Mouse (Mus musculus) left cerebral cortex, postnatal 25 days (tissue): Measurements from ENCODE around the gene Tlnrd1. TPM values are rescaled to one million over a fixed set of nuclear protein-coding genes. Genes with fewer than 3 reads are reported as not detected.

Experiments
- DNase-seq, 2 experiments: peaks; one replicate each; pipeline ENCODE4 v3.0.0; 2022; ENCODE audit warnings: low spot score in 2 of 2, mixed read lengths in 1 of 2
- intact Hi-C: fragments of 180-260 bp; cut with DNase I; formaldehyde crosslinking; loops from one replicate; pipeline ENCODE4 v1.15.1; 2025
- total RNA-seq, 2 experiments: library from RNA; stranded (reverse); gene quantifications; 2 replicates each; pipeline ENCODE4 v1.2.3; 2021

Gene Tlnrd1
- total RNA-seq, 2 experiments from 2014 or later: 21.4 to 26.5 TPM

DNA sequence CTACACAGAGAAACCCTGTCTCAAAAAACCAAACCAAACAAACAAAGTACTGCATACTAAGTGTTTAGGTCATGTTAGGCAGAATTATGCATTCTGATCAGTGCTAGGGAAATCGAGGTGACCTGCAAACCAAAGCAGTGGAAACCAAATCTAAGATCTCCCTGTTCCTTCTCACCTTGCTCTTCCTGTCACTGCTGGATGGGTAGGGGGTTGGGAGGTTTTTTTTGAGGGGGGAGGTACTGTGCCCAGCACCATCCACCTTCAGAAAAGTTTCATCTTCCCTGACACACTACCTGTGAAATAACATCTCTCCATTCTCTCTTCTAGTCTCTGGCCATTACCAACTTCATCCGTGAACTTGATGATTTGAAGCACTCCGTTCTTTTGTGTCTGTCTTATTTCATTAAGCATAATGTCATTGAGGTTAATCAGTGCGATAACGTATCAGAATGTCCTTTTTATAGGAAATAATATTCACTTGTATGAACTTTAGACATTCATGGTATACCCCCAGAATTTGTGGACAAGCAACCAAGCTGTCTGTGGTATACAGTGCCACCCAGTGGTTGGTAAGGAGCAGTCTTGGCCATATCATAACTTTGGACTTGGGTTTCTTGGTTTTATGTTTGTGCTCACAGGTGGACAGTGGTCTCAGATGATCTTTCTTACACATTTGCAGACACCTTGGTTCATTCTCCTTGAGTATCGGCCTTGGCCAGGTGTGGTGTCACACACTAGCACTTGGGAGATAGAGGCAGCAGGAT is 2.4 kb upstream of the Tlnrd1 start:
- DNase-seq: no peak
- intact Hi-C loops: loop anchor here (5.0 kb wide), 1 partner anchor 219 kb away; no protein-coding TSS in a partner anchor

DNA sequence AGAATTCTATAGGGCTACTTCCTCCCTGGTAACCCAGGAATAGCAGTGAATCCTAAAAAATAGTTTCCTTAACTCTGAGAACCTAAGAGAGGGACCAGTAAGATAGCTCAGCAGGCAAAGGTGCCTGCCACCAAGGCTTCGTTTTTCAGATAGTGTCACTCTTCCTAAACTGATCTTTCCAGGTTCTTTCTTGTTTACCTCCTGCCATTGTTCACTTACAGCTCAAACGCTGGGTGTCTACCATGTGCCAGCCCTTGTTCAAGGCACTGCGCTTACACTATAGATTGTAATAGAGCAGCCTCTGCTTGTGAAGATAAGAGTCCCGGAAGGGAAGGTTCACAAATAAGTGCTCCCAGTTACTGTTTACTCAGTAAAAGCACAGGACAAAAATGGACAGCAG is 1.7 kb upstream of the Tlnrd1 start:
- intact Hi-C loops: loop anchor here (5.0 kb wide), 1 partner anchor 219 kb away; no protein-coding TSS in a partner anchor
- DNase-seq: no peak

DNA sequence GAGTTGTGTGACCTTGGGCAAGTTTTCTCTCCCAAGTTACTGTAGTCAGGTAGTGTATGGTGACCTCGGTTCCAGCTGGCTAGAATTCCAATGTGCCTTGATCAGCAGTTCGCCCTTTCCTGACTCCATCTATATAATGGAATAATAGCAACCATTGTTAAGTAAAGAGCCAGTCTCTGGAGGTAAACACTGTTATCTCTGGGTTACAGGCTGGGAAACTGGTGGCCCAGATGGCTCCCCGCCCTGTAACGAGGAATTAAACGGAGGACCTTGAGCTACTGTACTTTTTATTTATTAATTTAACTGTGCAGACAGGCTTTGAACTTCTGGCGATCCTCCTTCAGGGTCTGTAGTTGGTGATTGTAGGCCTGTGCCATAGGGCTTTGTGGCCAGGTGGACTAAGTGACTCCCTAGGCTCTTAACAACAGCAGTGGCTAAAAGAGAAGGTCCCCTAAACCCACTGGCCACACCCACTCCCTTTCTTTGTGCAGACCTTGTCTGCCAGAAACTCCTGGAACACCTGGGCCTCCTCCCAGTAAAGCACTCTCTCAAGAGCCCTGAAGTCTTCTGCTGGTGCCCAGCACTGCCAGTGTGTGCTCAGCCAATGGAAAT is 922 bp upstream of the Tlnrd1 start:
- DNase-seq: no peak
- intact Hi-C loops: loop anchor here (5.0 kb wide), 2 partner anchors 218 to 318 kb away; no protein-coding TSS in a partner anchor

DNA sequence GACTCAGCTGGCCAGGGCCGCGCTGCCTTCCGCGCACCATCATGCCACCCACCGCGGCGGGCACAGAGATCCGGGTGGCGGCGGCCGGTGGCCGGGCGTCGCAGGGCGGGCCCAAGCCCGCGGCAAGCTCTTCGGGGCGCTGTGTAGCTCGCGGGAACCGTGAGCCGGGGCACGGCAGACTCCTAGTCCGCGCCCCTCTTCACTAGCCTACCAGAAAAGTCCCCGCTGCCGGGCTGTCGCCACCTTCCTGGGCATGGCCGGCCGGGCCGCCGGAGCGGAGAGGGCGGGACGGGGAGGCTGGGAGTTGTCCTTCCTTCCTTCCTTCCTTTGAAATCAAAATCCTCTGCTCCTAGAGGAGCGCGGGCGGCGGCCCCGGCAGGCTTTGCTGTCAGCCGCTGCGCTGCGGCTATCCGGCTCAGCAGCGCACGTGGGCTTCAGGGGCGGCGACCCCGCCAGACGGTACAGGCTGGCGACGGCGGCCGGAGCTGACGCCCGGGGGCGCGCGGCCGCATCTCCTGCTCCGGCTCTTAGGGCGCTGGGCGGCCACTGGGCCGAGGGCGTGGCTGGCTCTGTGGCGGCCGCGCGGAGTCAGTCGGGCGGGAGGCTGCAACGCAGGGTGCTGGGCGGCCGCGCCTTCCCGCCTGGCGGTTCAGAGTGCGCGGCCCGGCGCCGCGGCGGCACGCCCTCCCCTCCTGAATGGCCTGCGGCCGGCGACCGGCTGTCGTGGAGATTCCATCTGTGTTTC is 657 bp downstream of the Tlnrd1 start:
- intact Hi-C loops: loop anchor here (2.0 to 5.0 kb wide), 2 partner anchors 67 to 316 kb away; no protein-coding TSS in a partner anchor
- peak; percentile 50 to 72 for DNase-seq

DNA sequence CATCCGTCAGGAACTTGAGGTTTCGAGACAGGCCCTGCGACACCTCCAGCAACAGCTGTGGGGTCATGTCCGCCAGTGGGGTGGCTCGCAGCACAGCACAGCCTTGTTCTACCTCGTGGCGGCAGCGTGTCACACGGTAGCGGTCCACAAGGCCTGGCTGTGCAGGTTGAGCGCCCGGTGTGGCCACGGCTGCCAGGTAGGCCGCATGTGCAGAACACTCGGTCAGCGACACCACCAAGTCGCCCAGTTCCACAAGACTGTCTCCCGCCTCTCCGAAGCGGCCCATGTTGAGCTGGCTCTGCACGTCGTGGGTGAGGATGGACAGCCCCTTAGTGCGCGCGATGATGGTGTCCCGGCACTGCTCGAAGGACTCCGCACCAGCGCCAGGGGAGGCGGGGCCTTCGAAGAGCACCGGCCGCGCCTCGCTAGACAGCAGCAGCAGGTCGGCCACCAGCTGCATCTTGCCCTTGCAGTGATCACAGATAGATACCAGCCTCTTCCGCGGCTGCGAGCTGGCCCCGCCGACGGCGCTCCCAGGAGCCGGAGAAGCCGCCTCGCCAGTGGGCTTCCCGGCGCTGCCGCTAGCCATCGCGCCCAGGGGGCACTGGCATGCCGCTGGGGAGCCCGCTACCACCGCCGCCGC is 1.4 kb downstream of the Tlnrd1 start:
- intact Hi-C loops: loop anchor here (2.0 to 5.0 kb wide), 2 partner anchors 66 to 315 kb away; no protein-coding TSS in a partner anchor
- peak; percentile 30 to 50 for DNase-seq

DNA sequence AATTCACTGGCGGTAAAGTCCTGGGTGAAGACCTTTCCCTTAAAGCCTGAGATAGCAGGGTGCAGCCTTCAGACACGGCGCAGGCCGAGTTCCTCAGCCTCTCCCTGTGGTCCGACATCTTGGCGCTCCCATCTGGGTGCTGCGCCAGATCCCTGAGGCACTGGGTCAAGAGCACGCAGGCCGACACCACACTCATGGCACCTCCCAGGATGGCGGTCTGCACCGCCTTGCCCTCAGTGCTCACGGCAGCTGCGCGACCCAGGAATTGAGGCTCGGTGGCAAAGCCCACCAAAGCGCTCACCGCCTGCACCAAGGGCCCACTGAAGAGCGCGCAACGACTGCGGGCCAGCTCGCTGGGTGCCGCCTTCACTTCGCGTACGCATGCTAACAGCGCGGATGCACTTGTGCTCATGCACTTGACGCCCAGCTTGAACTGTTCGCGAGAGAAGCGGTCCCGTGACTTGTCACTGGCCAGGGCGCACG is 1.9 kb downstream of the Tlnrd1 start:
- DNase-seq: no peak
- intact Hi-C loops: loop anchor here (2.0 to 5.0 kb wide), 2 partner anchors 65 to 315 kb away; no protein-coding TSS in a partner anchor

DNA sequence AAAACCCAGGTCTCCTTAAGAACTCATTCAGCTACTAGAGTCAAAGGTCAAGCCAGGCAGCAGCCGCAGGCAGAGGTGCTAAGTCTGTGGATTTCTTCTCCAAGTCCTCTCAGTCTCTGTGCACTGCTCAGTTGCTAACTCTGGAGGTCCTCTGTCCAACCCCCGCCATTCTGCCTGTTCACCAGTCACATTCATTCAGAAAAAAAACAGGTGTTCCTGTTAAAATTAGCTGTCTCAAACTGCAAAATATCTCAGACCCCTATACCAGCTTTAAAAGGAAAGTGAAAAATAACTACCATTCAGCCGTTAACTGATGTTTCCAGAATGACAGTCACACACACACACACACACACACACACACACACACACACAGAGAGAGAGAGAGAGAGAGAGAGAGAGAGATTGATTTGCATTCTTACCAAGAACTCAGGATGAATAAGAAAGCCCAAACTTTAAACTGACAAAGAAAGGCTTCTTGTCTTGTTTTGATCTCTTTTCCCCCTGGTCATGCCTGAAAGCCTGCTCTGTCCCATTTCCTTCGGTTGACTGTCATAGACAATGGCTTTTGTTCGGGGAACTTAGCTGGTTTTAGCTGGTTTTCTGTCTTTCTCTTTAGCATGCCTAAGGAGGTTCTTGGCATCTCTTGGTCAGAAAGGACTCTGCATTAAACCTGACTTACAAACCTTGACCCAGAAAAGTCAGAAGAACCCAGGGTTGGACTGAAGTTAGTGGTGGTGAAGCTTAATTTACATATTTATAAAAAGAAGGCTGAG is 5.2 kb downstream of the Tlnrd1 start:
- intact Hi-C loops: no loop called here
- peak; percentile 26 to 70 for DNase-seq

DNA sequence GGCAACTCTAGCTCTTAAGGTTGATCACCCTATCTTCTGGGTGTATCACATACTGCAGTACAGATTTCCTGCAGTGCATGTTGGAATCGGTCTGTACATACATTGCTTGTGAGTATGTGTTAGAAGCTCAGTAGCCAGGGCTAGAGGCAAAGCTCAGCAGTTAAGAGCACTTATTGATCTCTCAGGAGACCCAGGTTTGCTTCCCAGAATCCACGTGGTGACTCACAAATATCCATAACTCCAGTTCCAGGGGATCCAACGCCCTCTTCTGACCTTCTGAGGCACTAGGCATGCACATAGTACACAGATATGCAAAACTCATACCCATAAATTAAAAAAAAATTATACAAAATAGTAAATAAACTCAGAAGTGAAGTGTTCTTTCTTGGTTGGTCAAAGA is 7.0 kb downstream of the Tlnrd1 start:
- intact Hi-C loops: no loop called here
- DNase-seq: no peak

DNA sequence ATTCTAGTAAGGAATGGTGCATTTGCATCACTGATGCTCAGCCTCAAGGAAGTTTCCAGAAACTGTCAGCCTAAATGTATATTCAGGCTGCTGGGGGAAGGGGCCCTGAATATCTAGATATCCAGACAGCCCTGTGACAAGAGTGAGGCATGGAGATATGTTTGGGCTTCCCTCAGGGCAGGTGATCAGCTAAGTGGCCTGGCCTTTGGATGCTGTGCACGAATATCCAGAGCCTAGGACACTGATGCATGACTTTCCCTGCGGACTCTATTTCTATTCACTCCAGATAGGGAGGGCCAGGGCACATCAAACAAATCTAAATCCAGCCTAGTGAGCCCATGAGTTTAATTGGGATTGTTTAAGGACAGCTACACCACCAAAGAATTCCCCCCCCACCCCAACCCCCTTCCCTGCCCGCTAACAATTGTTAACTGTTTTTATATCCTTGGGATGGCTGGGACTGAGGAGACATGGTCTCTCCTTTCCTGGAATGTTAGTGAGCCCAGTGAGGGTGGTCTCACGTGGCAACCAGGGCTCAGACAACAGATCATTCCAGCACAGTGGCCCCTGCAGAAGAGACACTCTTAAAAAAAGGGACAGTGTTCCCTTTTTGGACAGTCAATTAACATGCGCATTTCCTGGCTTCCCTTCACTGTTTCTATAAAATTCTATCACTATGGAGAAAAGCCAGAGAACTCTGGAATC is 14.1 kb downstream of the Tlnrd1 start:
- DNase-seq: no peak
- intact Hi-C loops: no loop called here

DNA sequence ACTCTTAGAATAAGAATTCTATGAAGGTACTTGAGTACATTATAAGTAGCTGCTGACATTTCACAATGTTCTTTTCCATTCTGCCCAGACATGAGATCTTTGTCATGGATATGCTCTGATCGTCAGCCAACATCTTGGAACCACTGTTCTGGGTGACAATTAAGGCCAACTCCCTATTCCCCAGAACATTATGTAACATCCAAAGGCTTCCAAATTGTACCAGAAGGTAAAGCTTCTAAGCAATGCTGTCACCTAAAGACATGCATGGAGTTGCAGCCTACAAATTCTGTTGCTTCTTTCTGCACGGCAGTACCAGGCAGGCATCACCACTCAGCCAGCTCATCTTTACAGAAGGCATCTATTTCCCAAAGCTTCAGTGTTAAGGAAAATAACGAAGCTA is 15.9 kb downstream of the Tlnrd1 start:
- no peak for DNase-seq
- intact Hi-C loops: no loop called here

DNA sequence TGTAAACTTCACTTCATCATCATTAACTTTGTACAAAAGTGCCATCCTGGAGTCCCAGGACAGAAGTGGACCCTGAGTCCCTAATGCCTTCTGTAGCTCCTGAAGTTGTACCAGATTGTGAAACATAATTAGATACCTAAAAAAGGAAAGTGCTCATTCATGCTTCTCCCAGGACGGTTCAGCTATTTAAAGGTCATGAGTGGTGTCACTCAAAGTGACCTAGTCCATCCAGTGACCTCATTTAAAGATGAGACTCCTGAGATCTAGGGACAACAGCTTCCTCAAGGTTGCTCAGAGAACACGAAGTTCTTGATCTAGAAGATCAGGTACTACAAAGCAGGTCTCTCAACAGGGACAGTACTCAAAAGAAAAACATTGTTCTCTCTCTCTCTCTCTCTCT is 20.6 kb downstream of the Tlnrd1 start:
- intact Hi-C loops: no loop called here
- no peak for DNase-seq

DNA sequence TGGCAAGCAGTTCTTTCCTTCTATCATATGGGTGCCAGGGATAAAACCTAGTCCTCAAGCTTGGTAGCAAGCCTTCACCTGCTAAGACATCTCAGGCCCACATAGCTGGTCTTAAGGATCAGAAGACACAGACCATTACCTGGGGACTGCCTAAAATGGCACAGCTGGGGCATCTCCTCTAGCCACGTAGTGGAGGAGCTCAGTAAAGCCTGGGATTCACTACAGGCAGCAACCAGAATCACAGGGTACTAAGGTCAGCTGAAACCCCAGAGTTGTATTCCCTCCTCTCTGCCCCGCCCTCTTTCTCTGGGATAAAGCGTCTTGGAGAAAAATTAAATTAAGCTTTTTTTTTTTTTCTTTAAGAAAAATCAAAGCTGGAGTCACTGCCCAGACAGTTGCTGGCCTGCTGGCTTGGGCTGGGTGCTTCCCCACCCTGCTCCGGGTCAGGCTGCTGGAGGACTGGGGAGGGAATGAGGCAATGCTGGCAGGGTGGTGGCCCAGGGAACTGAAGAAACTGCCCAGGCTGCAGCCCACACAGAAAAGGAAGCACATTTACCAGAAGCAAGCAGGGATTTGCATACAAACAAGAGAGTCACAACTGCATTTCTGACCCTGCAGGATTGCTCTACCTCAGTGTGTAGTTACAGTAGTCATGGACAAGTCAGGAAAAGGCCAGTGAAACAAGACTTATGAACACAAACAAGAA is 24.6 kb downstream of the Tlnrd1 start:
- intact Hi-C loops: no loop called here

DNA sequence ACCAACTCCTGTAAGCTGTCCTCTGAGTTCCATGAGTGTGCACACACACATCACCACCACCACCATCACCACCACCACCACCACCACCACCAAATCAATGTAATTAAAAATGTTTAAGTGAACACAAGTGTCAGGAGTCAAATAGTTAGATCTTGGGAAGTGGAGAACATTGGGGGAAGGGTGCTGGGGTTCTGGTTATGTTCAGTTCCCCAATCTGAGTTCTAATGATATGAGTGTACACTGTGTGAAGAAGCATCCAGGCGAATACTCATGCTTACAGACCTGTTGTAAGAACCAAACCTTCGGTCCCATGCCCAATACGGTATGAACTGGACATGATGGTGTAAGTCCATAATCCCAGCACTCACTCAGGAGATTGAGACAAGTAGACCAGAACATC is 26.2 kb downstream of the Tlnrd1 start:
- DNase-seq: no peak
- intact Hi-C loops: no loop called here

More for the DNA sequence above, 24.6 kb downstream of the Tlnrd1 start:
- no peak for DNase-seq

DNA sequence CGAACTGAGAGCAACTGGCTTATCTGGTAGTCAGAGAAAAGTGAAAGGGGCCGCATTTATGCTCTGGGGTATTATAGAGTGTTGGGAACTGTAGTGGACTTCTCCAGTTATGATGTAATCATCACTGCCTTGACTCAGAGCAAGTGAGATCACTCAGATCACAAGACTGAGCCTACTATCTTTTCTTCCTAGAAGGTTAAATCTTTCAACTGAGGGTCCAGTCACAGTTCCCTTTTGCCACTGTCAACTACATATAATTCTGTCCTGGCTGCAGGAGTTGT is 27.0 kb downstream of the Tlnrd1 start:
- no peak for DNase-seq
- intact Hi-C loops: no loop called here

DNA sequence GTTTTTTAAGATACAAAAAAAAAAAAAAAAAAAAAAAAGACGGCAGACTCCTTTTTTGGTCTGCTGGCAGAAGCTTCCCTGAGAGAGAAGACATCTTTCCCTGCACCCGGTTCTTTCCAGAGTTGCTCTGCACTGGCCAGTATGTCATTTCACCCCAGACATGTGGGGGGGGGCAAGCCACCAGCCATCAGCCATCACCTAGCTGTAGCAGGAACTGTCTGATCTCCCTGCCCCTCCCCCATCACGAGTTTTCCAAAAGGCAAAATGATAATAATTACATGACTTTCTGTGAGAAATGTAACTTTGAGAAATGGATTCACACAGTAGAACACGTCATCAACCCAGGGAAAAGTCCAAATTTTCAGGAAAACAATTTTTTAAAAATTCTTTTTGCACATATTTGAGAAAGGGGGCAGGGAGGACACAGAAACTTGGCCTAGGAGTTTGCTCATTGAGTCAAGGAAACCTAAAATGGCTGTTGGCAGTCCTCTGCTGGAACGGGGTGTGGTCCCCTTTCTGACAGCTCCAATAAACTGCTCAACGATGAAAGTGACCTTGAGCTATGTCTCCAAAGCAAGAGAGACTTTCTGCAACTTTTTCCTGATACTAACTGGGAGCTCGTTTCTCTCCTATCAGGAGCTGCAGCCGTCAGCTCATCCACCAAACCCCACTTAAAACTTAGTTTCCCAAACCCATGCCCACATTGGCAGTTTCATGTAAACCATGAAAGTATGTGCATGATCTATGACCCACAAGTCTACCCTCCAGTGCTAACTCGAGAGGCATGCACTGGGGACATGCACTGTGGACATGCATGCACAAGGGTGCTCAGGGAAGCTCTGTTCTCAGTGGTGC is 27.5 kb downstream of the Tlnrd1 start:
- intact Hi-C loops: no loop called here
- DNase-seq: no peak

DNA sequence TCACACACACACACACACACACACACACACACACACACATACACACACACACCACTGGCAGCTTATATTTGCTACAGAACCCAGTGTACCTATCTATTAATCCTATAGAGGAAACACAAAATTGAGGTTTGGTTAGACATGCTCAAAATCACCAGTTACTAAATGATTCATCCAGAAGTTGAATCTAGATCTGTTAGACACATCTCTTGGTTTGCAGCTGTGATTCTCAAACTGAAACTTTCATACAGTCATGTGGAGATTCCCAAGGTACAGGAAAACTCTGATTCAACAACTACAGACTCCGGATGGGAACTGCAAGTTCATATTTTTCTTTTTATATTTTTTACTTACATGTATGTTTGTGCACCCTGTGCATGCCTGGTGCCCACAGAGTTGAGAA is 28.9 kb downstream of the Tlnrd1 start:
- DNase-seq: no peak
- intact Hi-C loops: no loop called here
